ENCODE assay signal across 12 mouse cellular contexts in the genomic region with DNA sequence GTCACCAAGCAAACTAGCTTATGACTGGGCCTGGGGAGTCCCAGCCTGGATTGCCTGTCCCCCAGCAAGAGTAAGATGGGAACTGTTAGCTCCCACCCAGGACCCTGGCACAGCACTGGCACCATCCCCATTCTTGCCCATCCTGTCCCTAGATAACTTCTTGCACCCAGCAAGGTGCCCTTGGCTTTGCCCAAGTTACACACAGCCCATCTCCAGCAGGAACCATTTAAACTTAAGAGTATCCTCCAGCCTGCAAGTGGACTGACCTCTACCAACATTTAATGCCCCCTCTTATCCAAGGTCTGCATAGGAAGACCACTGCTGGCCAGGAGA. TPM values are rescaled to one million over a fixed set of nuclear protein-coding genes. Genes with fewer than 3 reads are reported as not detected.
A peak's percentile ranks its signal among the peaks of the same experiment; 100 is the strongest.
DNase-seq lines count a peak whose midpoint lies in the region; ATAC-seq and TF ChIP-seq lines count a peak whose summit lies in the region.
"Had no signal": no experiment of that assay in that cellular context is flagged by ENCODE, and none has a peak within 500 bp of the region (broad histone marks: within the 10 kb centered on the region; RNA-seq: fewer than 3 reads in every experiment).

No protein-coding gene starts in this region.

- peaks cover 39% of the 10 kb centered on the region for H3K4me1 ChIP-seq in lung, embryonic 15.5 days
- H3K4me1 ChIP-seq in forebrain, postnatal 0 days (ENCODE audit: insufficient read depth): peaks cover 35% of the 10 kb centered on the region
- H3K4me1 ChIP-seq in midbrain, embryonic 10.5 days: peaks cover 65% of the 10 kb centered on the region

- DNase-seq in lung, postnatal 10 days: no peak
- no peak for DNase-seq in forebrain, postnatal 0 days
- no peak for DNase-seq in midbrain, embryonic 10.5 days (ENCODE audit: low spot score)
- no peak for DNase-seq in thymus, postnatal 4 days
- DNase-seq in layer of hippocampus, adult 8-10 months (ENCODE audit: low spot score in 2 of 2): no peak
- no peak for DNase-seq in yolk sac, embryonic 10.5 days (ENCODE audit: low spot score)
- DNase-seq: thymus, adult 18-20 months had no signal

- H3K27me3 ChIP-seq in lung, embryonic 15.5 days: peaks cover 23% of the 10 kb centered on the region
- no peaks in the 10 kb centered on the region for H3K27me3 ChIP-seq in forebrain, postnatal 0 days (ENCODE audit: insufficient read depth, low read length)
- peaks cover 40% of the 10 kb centered on the region for H3K27me3 ChIP-seq in midbrain, embryonic 10.5 days (ENCODE audit: low read depth, poor library complexity, severe bottlenecking)

- peak overlapping the region; percentile 76 for H3K4me2 ChIP-seq in lung, embryonic 15.5 days
- peak overlapping the region; percentile 92 for H3K4me2 ChIP-seq in forebrain, postnatal 0 days (ENCODE audit: low read depth)

- H3K9ac ChIP-seq in lung, embryonic 15.5 days: no peak overlapping the region
- H3K9ac ChIP-seq in forebrain, postnatal 0 days: peak overlapping the region; percentile 94

- H3K4me3 ChIP-seq in lung, embryonic 15.5 days: no peak overlapping the region
- peak overlapping the region; percentile 76 for H3K4me3 ChIP-seq in forebrain, postnatal 0 days (ENCODE audit: low read depth, low read length)
- H3K4me3 ChIP-seq in midbrain, embryonic 10.5 days: peak overlapping the region; percentile 60

- TF ChIP-seq CTCF in forebrain, postnatal 0 days (IDR thresholded peaks at IDR 0.05; ENCODE audit: low read depth): no peak

- H3K9me3 ChIP-seq in lung, embryonic 15.5 days: no peaks in the 10 kb centered on the region
- H3K9me3 ChIP-seq in forebrain, postnatal 0 days (ENCODE audit: low read length): no peaks in the 10 kb centered on the region
- no peaks in the 10 kb centered on the region for H3K9me3 ChIP-seq in midbrain, embryonic 10.5 days (replicated peaks)

- no peaks in the 10 kb centered on the region for H3K36me3 ChIP-seq in lung, embryonic 15.5 days
- peaks cover 25% of the 10 kb centered on the region; the same call in 1 of the 2 replicates for H3K36me3 ChIP-seq in forebrain, postnatal 0 days (ENCODE audit: insufficient read depth)
- peaks cover 20% of the 10 kb centered on the region; the same call in 1 of the 2 replicates for H3K36me3 ChIP-seq in midbrain, embryonic 10.5 days

- ATAC-seq in lung, embryonic 15.5 days (ENCODE audit: borderline replicate concordance, extremely low read depth, low FRiP score, low TSS enrichment): no peak
- ATAC-seq in forebrain, postnatal 0 days: no peak

- H3K27ac ChIP-seq in lung, embryonic 15.5 days: no peak overlapping the region
- peak overlapping the region; percentile 99 for H3K27ac ChIP-seq in forebrain, postnatal 0 days (ENCODE audit: low read depth, low read length)
- peak overlapping the region; percentile 81 for H3K27ac ChIP-seq in midbrain, embryonic 10.5 days (replicated peaks)

RNA-seq across cellular contexts. Expression of a gene that starts 1.3 kb away (rescaled TPM):
- 2.1 and 2.4 TPM in 2 replicates for polyA plus RNA-seq in lung, embryonic 15.5 days (2015; fragmentation: Nextera tagmentation; extraction: Ambion mirVana)
- 69.4 and 75.6 TPM in 2 replicates for total RNA-seq in forebrain, postnatal 0 days (2014; rRNA removed)
- polyA plus RNA-seq in forebrain, postnatal 0 days (2015; fragmentation: Nextera tagmentation; extraction: Ambion mirVana): 46.4 and 61.3 TPM in 2 replicates
- 17.2 and 39.7 TPM in 2 replicates for polyA plus RNA-seq in midbrain, embryonic 10.5 days (2016; fragmentation: Nextera tagmentation; extraction: Ambion mirVana)
- 10 to 100 TPM; 35.7 to 52.6 (median 47.5) TPM for total RNA-seq in layer of hippocampus, adult 8-10 months (2022)

RNA-seq across cellular contexts. Expression of a gene that starts 21.3 kb away (rescaled TPM):
- polyA plus RNA-seq in lung, embryonic 15.5 days (2015; fragmentation: Nextera tagmentation; extraction: Ambion mirVana): 33.9 and 37.9 TPM in 2 replicates
- 32.2 and 41.9 TPM in 2 replicates for total RNA-seq in forebrain, postnatal 0 days (2014; rRNA removed)
- polyA plus RNA-seq in forebrain, postnatal 0 days (2015; fragmentation: Nextera tagmentation; extraction: Ambion mirVana): 30.9 and 31.6 TPM in 2 replicates
- polyA plus RNA-seq in midbrain, embryonic 10.5 days (2016; fragmentation: Nextera tagmentation; extraction: Ambion mirVana): 61.7 and 70.5 TPM in 2 replicates
- 10 to 100 TPM; 45.5 to 52.5 (median 48.4) TPM for total RNA-seq in layer of hippocampus, adult 8-10 months (2022)

RNA-seq across cellular contexts. Expression of a gene that starts 33.9 kb away (rescaled TPM):
- polyA plus RNA-seq in lung, embryonic 15.5 days (2015; fragmentation: Nextera tagmentation; extraction: Ambion mirVana): not detected in 2 replicates
- total RNA-seq in forebrain, postnatal 0 days (2014; rRNA removed): not detected in 2 replicates
- polyA plus RNA-seq in forebrain, postnatal 0 days (2015; fragmentation: Nextera tagmentation; extraction: Ambion mirVana): not detected in 2 replicates
- not detected in 2 replicates for polyA plus RNA-seq in midbrain, embryonic 10.5 days (2016; fragmentation: Nextera tagmentation; extraction: Ambion mirVana)
- total RNA-seq in layer of hippocampus, adult 8-10 months (2022): not detected
- total RNA-seq: adrenal gland, postnatal 36 days; MEL had no signal
- polyA plus RNA-seq: heart, embryonic 11.5 days; liver, embryonic 11.5 days had no signal

RNA-seq across cellular contexts. Expression of a gene that starts 53.8 kb away (rescaled TPM):
- 1.3 and 2.1 TPM in 2 replicates for polyA plus RNA-seq in lung, embryonic 15.5 days (2015; fragmentation: Nextera tagmentation; extraction: Ambion mirVana)
- total RNA-seq in forebrain, postnatal 0 days (2014; rRNA removed): 12.9 and 21.1 TPM in 2 replicates
- polyA plus RNA-seq in forebrain, postnatal 0 days (2015; fragmentation: Nextera tagmentation; extraction: Ambion mirVana): 17.6 and 20.0 TPM in 2 replicates
- 5.6 and 7.1 TPM in 2 replicates for polyA plus RNA-seq in midbrain, embryonic 10.5 days (2016; fragmentation: Nextera tagmentation; extraction: Ambion mirVana)
- total RNA-seq in layer of hippocampus, adult 8-10 months (2022): 1 to 10 TPM; 4.8 to 7.3 (median 6.9) TPM
- total RNA-seq: MEL had no signal

RNA-seq across cellular contexts. Expression of a gene that starts 57.9 kb away (rescaled TPM):
- polyA plus RNA-seq in lung, embryonic 15.5 days (2015; fragmentation: Nextera tagmentation; extraction: Ambion mirVana): 87.8 and 92.9 TPM in 2 replicates
- total RNA-seq in forebrain, postnatal 0 days (2014; rRNA removed): 58.9 and 65.6 TPM in 2 replicates
- polyA plus RNA-seq in forebrain, postnatal 0 days (2015; fragmentation: Nextera tagmentation; extraction: Ambion mirVana): 84.0 and 84.7 TPM in 2 replicates
- polyA plus RNA-seq in midbrain, embryonic 10.5 days (2016; fragmentation: Nextera tagmentation; extraction: Ambion mirVana): 106 and 108 TPM in 2 replicates
- total RNA-seq in layer of hippocampus, adult 8-10 months (2022): 10 to 100 TPM; 47.4 to 53.9 (median 52.2) TPM
